Mouse (Mus musculus) CD4-positive, CD25-positive, alpha-beta regulatory T cell, adult 4 months (primary cell): ENCODE results near the gene Pld1. TPM values are rescaled to one million over a fixed set of nuclear protein-coding genes. Genes with fewer than 3 reads are reported as not detected.

Source experiments
- ATAC-seq: one replicate; pipeline ENCODE4 v1.8.0; 2017
- polyA plus RNA-seq, 2 experiments: library from polyadenylated mRNA; unstranded; fragments of 100-300 nt; shearing (Covaris generic); gene quantifications; one replicate each; pipeline ENCODE4 v1.2.1; 2017

Gene Pld1
- polyA plus RNA-seq, 2 experiments from 2014 or later = 0.85 TPM; not detected in 1

DNA sequence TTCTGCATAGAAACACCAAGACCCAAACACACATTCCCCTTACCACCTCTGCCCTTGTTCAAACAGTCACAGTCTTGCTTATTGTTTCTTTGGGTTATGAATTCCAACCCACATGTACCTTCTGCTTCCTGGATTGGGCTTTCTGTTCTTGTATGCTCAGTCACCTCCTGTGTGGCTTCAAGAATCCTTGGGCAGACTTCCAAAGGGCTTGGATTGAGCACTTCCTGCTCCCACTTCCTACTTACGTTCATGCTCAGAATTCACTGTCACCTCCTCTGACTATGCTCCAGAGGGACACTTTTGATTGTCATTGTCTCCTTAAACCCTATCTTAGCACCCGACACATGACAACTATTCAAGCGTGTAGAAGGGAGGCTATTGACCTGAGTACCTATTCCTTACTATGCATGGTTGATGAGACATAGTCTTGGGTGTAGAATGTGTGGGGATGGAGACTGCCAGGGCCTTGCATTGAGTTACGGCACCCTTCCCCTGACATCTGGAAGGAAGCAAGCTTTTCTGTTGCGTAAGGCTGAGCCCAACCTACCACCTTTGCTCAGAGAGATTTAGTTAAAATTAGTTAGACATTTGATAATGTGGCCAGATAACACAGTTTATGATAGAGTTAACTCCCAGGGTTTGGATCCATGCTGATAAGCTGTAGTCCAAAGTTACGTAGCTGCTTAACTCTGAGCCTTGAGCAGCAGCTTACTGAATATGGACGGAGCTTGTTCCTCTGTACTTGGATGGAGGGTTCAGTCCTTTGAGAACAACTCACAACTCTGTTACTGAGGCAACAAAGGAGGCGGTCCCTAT is 55.9 kb downstream of the Pld1 start:
- no peak for ATAC-seq

DNA sequence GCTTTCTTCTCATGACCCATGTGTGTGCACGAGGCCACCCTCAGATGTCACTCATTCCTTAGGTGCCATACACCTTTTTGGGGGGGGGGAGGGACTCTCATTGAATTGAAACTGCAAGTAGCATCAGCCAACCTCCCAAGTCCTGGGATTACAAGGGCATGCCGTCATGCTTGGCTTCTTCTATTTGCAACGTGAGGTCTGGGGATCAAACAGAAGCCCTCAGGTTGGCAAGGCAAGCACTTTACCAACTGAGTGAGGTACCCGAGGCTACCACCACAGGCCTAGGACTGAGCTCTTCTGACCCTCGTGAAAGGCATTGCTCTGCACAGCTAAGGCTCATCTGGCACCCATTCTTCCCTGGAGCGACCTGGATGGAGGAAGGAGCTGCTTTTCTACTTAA is 65.8 kb downstream of the Pld1 start:
- ATAC-seq = no peak

GRCm38 (mm10) chr3:28007684-28008083 is 69.2 kb downstream of the Pld1 start:
- ATAC-seq = no peak

- ATAC-seq = no peak
Observed at GRCm38 (mm10) chr3:28008369-28008768, 69.9 kb downstream of the Pld1 start.

DNA sequence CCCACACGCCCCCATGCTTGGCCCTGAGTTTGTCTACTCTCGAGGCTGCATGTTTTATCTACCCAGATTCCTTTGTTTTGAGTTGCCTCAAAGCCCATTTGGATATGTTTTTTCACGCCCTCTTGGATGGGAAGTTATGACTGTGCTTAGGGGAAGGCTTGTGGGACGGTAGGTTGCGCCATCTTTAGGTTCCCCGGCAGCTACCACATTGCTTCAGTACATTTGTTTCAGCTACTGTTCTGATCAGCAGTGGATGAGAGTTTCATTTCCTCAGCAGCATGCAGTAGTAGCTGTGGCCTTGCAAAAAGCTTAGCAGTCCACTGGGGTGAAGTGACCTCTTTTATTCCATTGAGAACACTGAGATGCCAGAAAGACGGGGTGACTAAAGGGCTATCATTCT is 73.7 kb downstream of the Pld1 start:
- ATAC-seq = no peak

DNA sequence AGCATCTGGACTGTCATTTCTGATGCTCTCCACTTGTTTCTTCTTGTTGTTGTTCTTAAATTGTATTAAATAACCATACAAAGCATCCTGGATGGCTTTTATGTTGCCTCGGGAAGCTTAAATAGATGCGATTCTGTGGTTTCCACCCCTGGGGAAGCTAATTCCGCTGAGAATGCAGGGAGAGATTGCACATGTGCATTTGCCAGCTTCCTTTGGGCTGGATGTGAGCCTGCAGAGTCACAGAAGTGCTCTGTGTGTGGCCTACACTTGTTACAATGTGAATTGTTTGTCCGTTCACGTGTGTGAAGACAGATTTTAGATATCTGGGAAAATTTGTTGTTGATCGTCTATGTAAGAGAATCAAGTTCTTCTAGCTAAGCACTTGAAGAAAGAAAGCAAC is 74.9 kb downstream of the Pld1 start:
- no peak for ATAC-seq

DNA sequence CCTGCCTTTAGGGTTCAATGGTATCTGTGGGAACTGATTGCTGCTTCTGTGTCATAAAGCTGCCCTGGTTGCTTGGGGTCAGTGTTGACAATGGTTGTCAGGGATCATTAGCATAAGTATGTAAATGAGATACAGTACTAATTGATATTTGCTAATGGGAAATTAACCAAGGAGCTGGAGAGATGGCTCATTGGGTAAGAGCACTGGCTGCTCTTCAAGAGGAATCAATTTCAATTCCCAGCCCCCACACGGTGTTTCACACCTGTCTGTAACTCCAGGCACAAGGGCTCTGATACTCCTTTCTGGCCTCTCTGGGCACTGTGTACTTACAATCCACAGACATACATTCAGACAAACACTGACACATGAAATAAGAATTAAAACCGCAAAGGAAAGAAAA is 78.5 kb downstream of the Pld1 start:
- ATAC-seq = no peak

DNA sequence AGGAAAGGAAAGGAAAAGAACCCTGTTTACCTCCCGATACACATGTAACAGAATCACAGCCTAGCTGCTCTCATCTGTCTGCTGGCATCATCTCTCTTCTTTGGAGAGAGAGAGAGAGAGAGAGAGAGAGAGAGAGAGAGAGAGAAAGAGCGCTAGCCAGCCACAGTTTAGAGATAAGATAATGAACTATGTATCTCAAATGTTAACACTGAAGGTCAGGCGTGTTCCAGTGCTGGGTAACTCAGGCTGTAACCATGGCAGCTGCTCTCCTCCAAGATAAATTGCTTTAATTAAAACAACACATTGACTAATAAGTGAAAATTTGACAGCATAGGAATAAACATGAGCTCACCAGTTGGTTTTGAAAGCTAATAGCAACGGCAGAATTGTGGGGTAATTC is 81.2 kb downstream of the Pld1 start:
- no peak for ATAC-seq

GRCm38 (mm10) chr3:28020404-28020803 is 81.9 kb downstream of the Pld1 start:
- ATAC-seq = no peak

- ATAC-seq = no peak
Observed at GRCm38 (mm10) chr3:28022191-28022590, 83.7 kb downstream of the Pld1 start.

DNA sequence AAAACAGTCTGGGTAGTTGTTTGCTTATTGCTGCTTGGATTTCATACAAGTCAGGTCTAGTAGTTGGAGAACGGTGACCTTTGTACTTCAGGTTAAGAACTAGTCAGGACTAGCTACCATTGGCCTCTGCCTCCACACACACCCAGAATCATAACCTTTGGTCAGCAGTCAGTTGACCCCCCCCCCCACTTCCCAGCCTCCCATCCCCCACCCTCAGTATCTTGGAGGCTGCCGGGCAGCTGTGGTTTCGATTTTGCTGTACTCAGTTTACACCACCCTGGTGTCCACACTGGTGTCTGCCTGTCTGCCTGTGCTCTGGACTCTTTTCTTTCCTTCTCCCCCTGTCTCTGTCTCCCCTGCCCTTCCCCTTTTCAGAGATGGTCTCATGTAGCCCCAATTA is 88.4 kb downstream of the Pld1 start:
- no peak for ATAC-seq

DNA sequence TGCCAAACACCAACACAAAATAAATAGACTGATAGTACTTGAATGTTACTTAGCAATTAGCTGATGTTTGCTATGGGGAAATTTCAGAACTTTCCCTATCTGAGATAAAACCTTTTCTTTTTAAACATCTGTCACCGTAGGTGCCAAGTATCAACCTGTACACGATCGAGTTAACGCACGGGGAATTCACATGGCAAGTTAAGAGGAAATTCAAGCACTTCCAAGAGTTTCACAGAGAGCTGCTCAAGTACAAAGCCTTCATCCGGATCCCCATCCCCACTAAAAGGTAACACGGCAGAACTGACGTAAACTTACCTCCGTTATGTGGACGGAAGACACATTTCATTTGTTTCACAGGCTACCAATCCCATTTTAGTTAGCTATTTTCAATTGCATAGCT is 90.0 kb downstream of the Pld1 start:
- ATAC-seq = no peak

DNA sequence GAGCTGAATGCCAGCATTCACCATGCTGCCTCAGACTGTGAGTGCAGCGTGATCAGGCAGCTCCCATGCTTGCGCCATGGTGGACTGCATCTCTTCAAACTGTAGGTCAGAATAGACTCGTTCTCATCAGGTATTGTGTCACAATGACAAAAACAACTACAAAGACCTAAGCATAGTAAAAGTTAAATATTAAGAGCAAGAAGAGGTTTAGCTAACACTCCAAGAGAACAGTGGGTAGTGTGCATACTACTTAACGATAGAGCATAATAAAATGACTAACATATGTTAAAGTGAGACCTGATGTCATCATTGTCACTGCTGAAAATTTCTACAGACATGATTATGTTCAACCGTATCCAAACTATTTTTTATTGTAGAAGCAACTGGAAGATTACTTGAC is 92.4 kb downstream of the Pld1 start:
- no peak for ATAC-seq

GRCm38 (mm10) chr3:28031643-28032243 is 93.2 kb downstream of the Pld1 start:
- no peak for ATAC-seq

DNA sequence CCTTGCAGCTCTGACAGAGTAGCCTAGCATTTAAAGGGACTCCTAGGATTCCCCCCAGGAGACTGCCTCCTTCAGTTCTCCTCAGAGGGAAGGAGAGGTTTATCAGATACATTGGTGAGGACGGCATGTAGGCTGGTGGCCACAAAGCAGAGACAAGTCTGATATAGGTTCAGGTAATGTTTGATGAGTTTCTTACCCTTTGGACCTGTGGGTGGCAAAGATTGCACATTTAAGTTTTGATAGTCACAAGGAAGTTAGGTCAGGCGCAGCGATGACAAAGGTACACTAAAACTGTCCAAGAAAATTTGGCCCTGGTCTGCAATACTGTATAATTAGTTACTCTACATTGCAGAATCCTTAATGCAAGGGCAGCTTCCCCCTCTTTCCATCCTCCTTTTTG is 95.4 kb downstream of the Pld1 start:
- ATAC-seq = no peak

- no peak for ATAC-seq
Observed at GRCm38 (mm10) chr3:28034707-28035333, 96.3 kb downstream of the Pld1 start.

GRCm38 (mm10) chr3:28037320-28037932 is 98.9 kb downstream of the Pld1 start:
- ATAC-seq = no peak

DNA sequence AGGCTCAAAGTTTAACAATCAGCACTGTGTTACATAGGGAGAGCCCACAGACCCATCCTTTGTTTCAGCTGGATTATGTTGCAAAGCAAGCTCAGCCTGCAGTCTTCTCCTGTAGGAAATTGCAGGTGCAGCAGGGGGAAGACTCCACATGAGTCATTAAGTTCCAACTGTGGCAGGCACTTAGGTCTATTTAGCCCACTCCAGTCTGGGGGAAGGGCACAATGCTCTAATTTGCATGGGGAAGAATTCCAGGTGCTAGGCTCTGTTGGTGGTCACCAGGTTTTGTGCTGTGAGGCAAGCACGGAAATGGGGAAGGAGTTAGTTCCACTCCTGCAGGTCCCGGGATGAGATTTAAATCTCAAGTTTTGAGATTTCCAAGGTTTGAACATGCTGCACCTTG is 99.6 kb downstream of the Pld1 start:
- ATAC-seq = no peak

DNA sequence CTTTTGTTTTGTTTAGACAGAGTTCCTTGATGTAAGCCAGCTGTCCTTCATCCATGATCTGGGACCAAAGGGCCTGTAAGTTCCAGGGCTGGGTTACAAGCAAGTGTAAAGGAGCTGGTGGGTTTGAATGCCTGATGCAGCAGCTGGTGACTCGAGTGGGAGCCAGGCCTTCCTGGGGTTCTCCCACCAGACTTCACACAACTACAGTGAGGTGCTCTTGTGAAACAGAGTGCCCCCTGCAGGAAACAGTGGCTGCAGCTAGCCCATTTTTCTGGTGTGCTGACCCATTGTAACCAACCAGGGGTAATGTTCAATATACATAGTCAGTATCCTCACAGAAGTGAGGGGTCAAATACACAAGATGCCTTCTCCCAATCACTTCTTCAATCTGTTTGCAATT is 101.3 kb downstream of the Pld1 start:
- no peak for ATAC-seq

DNA sequence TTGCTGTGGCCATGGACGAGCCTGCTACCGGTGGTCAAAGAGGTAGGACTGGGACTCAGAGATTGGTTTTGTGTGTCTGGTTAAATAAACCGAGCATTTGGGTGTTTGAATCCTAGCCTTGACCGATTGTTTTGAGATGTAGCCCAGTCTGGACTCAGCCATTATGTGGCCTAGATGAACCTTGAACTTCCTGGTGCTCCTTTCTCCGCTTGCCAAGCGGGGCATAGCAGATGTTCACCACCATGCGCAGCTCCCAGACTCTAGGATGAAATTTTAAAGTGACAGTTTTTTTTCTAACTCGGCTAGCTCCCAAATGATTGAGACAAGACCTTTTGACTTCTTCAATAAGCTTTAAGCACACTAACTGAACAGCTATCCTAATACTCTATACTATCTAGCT is 102.7 kb downstream of the Pld1 start:
- ATAC-seq = no peak

DNA sequence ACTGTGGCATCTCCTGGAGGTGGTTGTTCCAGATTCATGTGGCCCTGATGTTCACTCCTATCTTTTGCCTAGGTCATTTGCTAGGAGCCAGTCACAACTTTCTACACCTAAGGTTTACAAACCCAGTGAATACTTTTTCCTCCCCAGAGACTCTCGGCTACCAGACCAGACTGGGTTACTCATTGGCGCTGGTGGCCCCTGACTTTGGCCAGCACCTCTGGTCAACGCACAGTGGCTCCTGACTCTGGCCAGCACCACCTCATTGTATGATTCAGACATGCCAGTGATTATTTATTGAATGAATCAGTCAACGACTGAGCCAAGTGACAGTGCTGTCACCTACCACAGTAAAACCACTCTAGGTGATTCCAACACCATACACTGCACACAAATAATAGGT is 103.9 kb downstream of the Pld1 start:
- ATAC-seq = no peak

- no peak for ATAC-seq
Observed at GRCm38 (mm10) chr3:28047599-28047998, 109.1 kb downstream of the Pld1 start.

- ATAC-seq = no peak
Observed at GRCm38 (mm10) chr3:28049526-28049925, 111.0 kb downstream of the Pld1 start.

- ATAC-seq = no peak
Observed at GRCm38 (mm10) chr3:28053076-28053475, 114.6 kb downstream of the Pld1 start.
